Mouse (Mus musculus): ENCODE data around the gene Dstn.

Gene Dstn

GRCm38 (mm10) chr2:143916229-143916628 lies 1.1 kb downstream of the Dstn start:
- DNase-seq: peak; percentile 84

GRCm38 (mm10) chr2:143917622-143918021 lies 2.5 kb downstream of the Dstn start:
- DNase-seq: peak; percentile 59

GRCm38 (mm10) chr2:143918831-143919502 lies 3.8 kb downstream of the Dstn start:
- peak; percentile 87 for DNase-seq

GRCm38 (mm10) chr2:143924085-143924484 lies 9.0 kb downstream of the Dstn start:
- peak; percentile 89 for DNase-seq

- DNase-seq: peak; percentile 58
Measured at GRCm38 (mm10) chr2:143925826-143926225, 10.7 kb downstream of the Dstn start.

DNA sequence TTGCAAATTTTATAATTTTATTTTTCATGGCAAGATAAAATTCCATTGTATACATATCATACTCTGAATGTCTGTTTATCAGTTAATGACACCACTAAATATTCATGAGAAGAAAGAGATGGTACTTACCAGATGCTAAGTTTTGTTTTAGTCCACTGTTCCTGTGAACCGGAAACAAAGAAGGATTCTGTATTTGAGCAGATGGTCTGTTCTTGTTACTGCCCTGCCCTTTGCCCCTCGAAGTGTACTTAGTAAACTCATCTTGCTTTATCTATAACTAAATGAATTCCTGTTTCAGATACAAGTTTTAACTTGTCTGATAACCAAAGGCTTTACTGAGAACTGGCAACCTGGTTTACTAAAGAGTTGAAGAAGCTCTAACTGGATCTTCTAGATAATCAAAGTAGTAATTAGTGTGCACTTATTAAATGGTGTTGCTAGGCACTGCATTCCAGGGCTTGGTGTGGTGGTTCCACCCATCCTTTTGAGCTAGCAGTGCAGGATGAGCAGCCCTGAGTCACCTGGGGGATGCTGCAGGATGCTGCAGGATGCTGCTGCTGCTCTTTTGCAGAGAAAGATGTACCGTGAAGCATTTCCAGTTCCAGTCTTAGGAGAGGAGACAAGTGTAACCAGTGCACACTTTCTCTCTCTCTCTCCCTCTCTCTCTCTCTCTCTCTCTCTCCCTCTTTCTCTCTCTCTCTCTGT lies 14.6 kb downstream of the Dstn start:
- DNase-seq: peak; percentile 68

GRCm38 (mm10) chr2:143932340-143932873 lies 17.3 kb downstream of the Dstn start:
- peak; percentile 56 for DNase-seq

DNA sequence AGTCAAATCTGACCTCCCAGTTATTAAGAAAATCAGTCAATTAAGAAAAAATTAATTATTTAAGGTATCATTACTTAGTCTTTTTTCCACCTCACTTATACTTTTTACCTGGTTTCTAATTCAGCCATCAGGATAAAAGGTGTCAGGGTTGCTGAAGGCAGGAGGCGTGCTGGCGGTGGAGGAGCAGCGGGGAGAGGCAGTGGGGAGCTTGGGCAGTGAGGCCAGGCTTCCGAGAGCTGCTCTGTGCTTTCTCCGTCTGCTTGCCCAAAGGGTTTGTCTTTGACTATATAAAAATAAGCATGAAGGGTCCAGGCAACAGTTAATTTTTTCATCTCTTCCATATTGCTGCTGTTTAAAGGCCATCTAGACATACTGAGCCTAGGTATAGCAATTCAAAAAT lies 18.4 kb downstream of the Dstn start:
- DNase-seq: peak; percentile 55

DNA sequence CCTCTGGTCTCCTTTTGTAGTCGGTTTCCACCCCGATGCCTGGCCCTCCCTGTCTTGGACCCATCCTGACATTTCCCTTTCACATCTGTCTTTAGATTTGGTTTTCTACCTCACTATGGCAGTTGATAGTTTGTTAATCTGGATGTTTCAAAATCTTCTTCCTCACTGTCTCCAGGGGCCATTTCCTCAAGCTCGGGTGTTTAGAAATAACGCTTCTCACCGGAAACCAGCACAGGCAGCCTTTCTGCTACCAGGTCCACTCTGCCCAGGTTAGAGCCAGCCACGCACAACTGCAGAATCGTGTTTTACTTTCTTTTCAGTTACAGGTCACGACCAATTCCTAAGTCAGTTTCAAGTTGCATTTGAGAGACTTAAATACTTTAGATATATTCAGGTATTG lies 19.3 kb downstream of the Dstn start:
- peak; percentile 52 for DNase-seq

DNA sequence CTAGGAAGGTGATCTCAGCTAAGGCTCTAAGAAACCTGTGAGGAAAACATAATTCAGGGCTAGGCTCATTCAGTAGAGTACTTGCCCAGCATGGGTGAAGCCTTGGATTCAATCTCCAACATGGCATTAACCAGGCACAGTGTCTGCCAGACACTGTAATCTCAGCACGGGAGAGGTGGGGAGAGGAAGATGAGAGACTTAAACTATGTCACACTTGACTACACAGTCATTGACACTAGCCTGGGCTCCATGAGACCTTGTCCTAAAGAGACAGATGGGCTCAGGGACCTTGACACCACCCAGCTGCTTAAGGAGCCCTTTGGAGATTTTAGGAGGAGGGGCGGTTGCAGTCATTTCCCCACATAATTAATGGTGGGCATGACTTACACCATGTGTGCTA lies 22.7 kb downstream of the Dstn start:
- peak; percentile 71 for DNase-seq

- peak; percentile 79 for DNase-seq
Measured at GRCm38 (mm10) chr2:143940406-143940805, 25.3 kb downstream of the Dstn start.

- peak; percentile 65 for DNase-seq
Measured at GRCm38 (mm10) chr2:143944796-143945195, 29.7 kb downstream of the Dstn start.

GRCm38 (mm10) chr2:143945466-143946075 lies 30.5 kb downstream of the Dstn start:
- DNase-seq: peak; percentile 92

DNA sequence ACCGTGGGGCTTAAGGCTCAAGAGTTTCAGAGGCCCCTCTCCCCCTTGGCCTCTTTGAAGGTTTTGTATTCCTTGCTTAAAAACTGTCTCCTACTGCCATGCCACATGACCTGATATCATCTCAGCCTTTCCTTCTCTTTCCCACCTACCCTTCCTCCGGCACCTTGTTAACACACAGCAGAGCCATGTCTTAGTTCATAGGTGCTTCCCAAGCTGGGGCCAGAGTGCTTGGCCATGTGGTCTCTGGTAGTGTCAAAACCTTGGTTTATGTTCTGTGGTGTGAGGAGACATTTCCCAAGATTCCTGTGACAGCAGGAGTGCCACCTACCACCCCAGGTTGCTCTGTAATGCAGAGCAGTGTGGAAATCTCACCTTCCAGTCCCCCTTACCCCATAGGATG lies 31.3 kb downstream of the Dstn start:
- peak; percentile 81 for DNase-seq

- peak; percentile 92 for DNase-seq
Measured at GRCm38 (mm10) chr2:143947981-143948380, 32.9 kb downstream of the Dstn start.

DNA sequence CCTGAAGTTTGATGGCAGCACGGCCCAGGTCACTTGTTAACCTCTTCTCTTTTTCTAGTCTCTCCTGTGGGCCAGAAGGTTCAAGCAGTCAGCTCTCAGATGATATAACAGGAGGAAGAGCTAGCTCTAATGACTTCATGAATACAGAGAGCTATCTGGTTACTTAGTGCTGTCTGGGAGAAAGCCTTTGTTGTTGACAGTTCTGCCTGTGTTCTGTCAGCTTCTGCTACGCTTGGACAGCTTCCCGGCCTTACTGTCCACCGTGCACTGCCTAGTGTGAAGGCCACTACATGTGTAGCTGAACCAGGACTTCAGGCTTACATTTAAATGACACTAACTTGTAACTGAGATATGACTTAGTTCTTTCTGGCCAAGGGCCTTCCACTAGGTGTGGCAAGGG lies 33.3 kb downstream of the Dstn start:
- peak; percentile 93 for DNase-seq

DNA sequence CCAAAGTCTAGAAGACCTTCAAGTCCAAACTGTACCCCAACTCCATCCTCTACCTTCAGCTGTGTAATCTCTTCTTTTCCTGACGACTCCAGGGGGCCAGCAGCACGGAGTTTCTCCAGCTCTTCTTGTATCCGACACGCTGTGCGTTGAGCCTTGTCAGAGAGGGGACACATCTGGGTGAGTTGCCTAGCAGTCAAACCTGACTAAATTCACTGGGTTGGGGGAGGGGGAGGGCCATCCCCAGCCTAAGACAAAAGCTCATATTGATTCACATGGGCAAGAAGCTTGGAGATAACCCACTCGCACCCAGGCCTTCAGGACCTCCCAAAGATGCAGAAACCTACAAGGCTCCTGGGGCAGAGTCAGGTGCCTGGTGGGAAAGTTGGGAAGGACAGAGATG lies 34.1 kb downstream of the Dstn start:
- DNase-seq: peak; percentile 87

GRCm38 (mm10) chr2:143950290-143951027 lies 35.3 kb downstream of the Dstn start:
- peak; percentile 83 for DNase-seq

DNA sequence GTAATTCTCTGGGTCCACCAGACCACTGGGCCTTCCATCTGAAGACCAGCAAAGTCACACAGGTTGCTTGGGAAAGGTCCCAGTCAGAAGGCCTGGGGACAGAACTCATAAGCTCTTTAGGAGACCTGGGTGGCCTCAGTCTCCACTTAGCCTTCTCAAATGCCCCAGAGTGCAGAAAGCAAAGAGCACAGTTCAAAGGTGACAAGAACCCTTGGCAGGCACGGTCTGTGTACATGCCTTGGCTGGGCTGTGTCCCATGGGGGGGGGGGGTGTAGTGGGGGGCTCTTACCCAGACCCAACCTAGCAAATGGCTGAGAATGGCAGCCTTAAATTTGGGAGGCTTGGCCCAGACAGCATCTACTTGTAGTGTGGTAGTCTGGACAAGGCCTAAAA lies 35.9 kb downstream of the Dstn start:
- peak; percentile 85 for DNase-seq

DNA sequence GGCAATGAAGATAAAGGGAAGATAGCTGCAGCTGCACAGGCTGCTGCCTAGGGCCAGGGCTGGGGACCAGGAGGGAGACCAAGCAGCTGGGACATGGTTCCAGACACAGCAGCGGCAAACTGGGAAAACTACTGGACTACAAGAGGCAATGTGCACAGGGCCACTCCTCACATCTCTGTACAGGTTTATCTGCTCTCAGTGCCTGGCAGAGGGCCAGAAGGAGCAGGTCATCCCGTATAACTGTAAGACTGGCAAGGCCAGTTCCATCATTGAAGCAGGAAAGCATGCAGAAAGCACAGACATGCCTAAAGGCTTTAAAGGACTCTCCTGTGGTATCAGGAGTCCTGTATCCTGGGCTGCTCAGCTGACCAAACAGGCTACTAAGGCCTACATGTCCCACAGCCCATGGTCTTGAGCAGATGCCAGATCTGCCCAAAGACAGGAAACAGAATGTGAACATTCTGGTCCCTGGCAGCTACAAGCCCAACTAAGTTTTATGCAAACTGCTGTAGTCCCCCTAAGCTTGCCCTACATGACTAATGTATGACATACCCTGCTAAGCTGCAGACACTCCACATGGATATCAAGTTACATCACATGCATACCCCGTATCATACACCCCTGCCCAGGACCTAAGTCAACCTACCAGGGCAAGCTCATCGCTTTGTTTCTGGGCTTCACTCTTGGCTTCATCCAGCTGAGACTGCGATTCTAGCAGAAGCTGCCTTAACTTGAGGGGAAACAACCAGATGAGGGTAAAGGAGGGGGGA lies 36.6 kb downstream of the Dstn start:
- DNase-seq: peak; percentile 93

DNA sequence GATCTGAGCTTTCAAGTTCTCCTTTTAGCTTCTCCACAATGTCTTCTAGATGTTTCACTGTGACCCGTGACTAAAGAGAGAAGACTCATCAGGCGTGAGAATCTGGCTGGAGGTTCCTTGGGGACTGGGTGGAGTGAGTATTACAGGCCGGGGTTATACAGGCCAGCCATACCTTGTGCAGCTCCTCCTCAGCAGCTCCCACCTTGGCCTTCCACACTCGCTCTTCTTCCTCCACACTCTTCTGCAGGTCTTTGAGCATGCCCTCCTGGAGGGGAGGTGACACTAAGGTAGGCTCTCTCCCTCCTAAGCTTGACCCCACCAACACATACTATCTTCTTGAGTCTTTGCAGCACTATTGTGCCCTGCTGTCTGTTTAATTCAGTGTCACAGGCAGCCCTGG lies 38.8 kb downstream of the Dstn start:
- DNase-seq: peak; percentile 64

DNA sequence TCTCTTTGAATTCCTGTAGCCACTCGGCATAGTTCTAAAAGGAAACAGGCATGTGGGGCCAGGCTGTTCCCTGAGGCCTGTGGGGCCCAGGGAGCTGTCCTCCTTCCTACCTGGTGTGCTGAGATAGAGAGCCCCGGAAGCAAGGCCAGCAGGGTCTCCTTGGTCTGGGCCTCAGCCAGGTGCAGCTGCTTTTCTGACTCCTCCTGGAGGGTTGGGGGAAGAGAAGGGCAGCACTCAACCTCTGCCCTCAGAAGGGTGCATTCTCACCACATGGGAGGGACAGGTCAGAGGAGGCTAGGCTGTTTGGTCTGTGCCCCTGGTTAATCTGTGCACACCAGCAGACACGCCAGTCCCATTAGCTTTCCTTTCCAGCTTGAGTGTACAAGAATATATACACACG lies 39.9 kb downstream of the Dstn start:
- DNase-seq: peak; percentile 90

Data from heart, adult 11 months (tissue).